Mouse (Mus musculus): Measurements from ENCODE around the gene Upk3b. TPM values are rescaled to one million over a fixed set of nuclear protein-coding genes. Genes with fewer than 3 reads are reported as not detected.
"Not testable (repeated sequence)": the region's sequence is repeated elsewhere in the genome, so short reads cannot be mapped to it uniquely, and the experiment has no call there.

The Upk3b gene
- polyA plus RNA-seq, 1 experiment: not detected

- no peaks in the 10 kb centered on the region for H3K36me3 ChIP-seq (ENCODE audit: control insufficient read depth)
- H3K4me3 ChIP-seq (replicated peaks): no peak overlapping the region
- peaks cover 7% of the 10 kb centered on the region for H3K4me1 ChIP-seq (ENCODE audit: control insufficient read depth)
- H3K9me3 ChIP-seq (ENCODE audit: control insufficient read depth, low read length): no peaks in the 10 kb centered on the region
- H3K27me3 ChIP-seq (ENCODE audit: control insufficient read depth): peaks cover 3% of the 10 kb centered on the region; the same call in 1 of the 2 replicates
- no peak for TF ChIP-seq TAL1 (IDR thresholded peaks at IDR 0.05; ENCODE audit: low read length)
- no peak for TF ChIP-seq GATA1 (IDR thresholded peaks at IDR 0.05; ENCODE audit: low read length)
Observed at GRCm38 (mm10) chr5:136044865-136045264, 6.6 kb downstream of the Upk3b start.

DNA sequence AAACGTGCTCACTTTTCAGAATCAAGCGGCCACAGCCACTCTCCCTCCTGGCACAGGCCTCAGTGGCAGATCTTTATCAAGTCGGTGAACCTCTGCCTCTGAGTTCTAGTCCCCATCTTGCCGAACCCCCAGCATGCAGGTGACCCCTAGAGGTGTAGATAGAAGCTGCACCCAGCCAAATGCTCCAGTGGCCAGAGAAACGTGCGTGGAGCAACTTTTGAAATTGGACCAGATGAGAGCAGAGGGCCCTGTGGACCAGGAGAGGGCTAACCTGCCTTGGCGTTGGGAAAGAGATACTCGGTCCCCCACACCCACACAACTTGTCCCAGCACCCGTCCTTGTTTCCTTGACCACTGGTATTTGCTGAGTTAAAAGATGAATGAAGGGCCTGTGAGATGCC, 7.1 kb downstream of the Upk3b start:
- peaks cover 7% of the 10 kb centered on the region for H3K4me1 ChIP-seq (ENCODE audit: control insufficient read depth)
- TF ChIP-seq TAL1 (IDR thresholded peaks at IDR 0.05; ENCODE audit: low read length) (no peak), GATA1 (IDR thresholded peaks at IDR 0.05; ENCODE audit: low read length) (no peak)
- H3K4me3 ChIP-seq (replicated peaks): no peak overlapping the region
- no peaks in the 10 kb centered on the region for H3K27me3 ChIP-seq (ENCODE audit: control insufficient read depth)
- H3K36me3 ChIP-seq (ENCODE audit: control insufficient read depth): no peaks in the 10 kb centered on the region
- H3K9me3 ChIP-seq (ENCODE audit: control insufficient read depth, low read length): no peaks in the 10 kb centered on the region

DNA sequence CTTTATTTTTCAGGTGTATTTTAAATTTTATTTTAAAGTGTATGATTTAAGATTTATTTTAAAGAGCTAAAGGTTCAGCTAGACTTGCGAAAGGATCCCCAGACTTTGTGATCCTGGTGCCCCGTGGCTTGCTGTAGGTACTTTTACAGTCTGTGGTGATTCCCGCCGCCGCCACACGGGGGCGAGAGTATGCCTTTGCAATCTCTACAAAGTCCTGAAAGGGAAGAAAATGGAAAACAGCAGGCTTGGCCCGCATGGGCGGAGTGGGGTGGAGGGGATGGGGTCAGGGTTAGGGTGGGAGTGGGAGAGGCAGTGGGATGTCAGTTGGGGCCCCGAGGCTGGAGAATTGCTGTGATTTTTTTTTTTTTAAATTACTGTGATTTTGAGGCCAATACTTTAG, 7.7 kb downstream of the Upk3b start:
- Histone ChIP-seq H3K36me3 (ENCODE audit: control insufficient read depth) (no peaks in the 10 kb centered on the region), H3K4me1 (ENCODE audit: control insufficient read depth) (peaks cover 5% of the 10 kb centered on the region), H3K9me3 (ENCODE audit: control insufficient read depth, low read length) (no peaks in the 10 kb centered on the region), H3K4me3 (replicated peaks) (no peak overlapping the region), H3K27me3 (ENCODE audit: control insufficient read depth) (no peaks in the 10 kb centered on the region)
- TF ChIP-seq GATA1 (IDR thresholded peaks at IDR 0.05; ENCODE audit: low read length) (no peak), TAL1 (IDR thresholded peaks at IDR 0.05; ENCODE audit: low read length) (no peak)

DNA sequence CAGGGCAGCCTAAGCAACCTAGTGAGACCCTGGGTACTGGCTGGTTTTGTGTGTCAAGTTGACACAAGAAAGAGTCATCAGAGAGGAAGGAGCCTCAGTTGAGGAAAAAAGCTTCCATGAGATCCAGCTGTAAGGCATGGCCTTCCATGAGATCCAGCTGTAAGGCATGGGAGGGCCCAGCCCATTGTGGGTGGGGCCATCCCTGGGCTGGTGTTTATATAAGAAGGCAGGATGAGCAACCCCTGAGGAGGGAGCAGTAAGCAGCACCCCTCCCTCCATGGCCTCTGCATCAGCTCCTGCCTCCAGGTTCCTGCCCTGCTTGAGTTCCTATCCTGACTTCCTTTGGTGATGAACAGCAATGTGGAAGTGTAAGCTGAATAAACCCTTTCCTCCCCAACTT, 10.2 kb downstream of the Upk3b start:
- H3K27me3 ChIP-seq (ENCODE audit: control insufficient read depth); H3K4me3 ChIP-seq (replicated peaks): not testable (repeated sequence)

GRCm38 (mm10) chr5:136049926-136050325, 11.6 kb downstream of the Upk3b start:
- no peak overlapping the region for H3K4me3 ChIP-seq (replicated peaks)

More for the DNA sequence above, 10.2 kb downstream of the Upk3b start:
- not testable (repeated sequence) for H3K4me1 ChIP-seq (ENCODE audit: control insufficient read depth); H3K36me3 ChIP-seq (ENCODE audit: control insufficient read depth); H3K9me3 ChIP-seq (ENCODE audit: control insufficient read depth, low read length)

GRCm38 (mm10) chr5:136051231-136052085, 13.2 kb downstream of the Upk3b start:
- TF ChIP-seq GATA1 (IDR thresholded peaks at IDR 0.05; ENCODE audit: low read length) (no peak), TAL1 (IDR thresholded peaks at IDR 0.05; ENCODE audit: low read length) (no peak)
- Histone ChIP-seq H3K9me3 (ENCODE audit: control insufficient read depth, low read length) (no peaks in the 10 kb centered on the region), H3K4me3 (replicated peaks) (no peak overlapping the region), H3K4me1 (ENCODE audit: control insufficient read depth) (no peaks in the 10 kb centered on the region), H3K27me3 (ENCODE audit: control insufficient read depth) (no peaks in the 10 kb centered on the region), H3K36me3 (ENCODE audit: control insufficient read depth) (no peaks in the 10 kb centered on the region)

More at GRCm38 (mm10) chr5:136049926-136050325, 11.6 kb downstream of the Upk3b start:
- no peaks in the 10 kb centered on the region for H3K4me1 ChIP-seq (ENCODE audit: control insufficient read depth)
- no peaks in the 10 kb centered on the region for H3K27me3 ChIP-seq (ENCODE audit: control insufficient read depth)
- no peak for TF ChIP-seq GATA1 (IDR thresholded peaks at IDR 0.05; ENCODE audit: low read length)
- TF ChIP-seq TAL1 (IDR thresholded peaks at IDR 0.05; ENCODE audit: low read length): no peak
- H3K36me3 ChIP-seq (ENCODE audit: control insufficient read depth): no peaks in the 10 kb centered on the region
- H3K9me3 ChIP-seq (ENCODE audit: control insufficient read depth, low read length): no peaks in the 10 kb centered on the region

- H3K9me3 ChIP-seq (ENCODE audit: control insufficient read depth, low read length): no peaks in the 10 kb centered on the region
- no peak overlapping the region for H3K4me3 ChIP-seq (replicated peaks)
- no peaks in the 10 kb centered on the region for H3K36me3 ChIP-seq (ENCODE audit: control insufficient read depth)
- H3K4me1 ChIP-seq (ENCODE audit: control insufficient read depth): no peaks in the 10 kb centered on the region
- TF ChIP-seq TAL1 (IDR thresholded peaks at IDR 0.05; ENCODE audit: low read length): no peak
- peaks cover 9% of the 10 kb centered on the region for H3K27me3 ChIP-seq (ENCODE audit: control insufficient read depth)
Observed at GRCm38 (mm10) chr5:136052861-136053655, 14.8 kb downstream of the Upk3b start.

- no peaks in the 10 kb centered on the region for H3K4me1 ChIP-seq (ENCODE audit: control insufficient read depth)
- no peak within 1 kb of the TSS for H3K4me3 ChIP-seq (replicated peaks)
- no peaks in the 10 kb centered on the region for H3K36me3 ChIP-seq (ENCODE audit: control insufficient read depth)
- no peaks in the 10 kb centered on the region for H3K9me3 ChIP-seq (ENCODE audit: control insufficient read depth, low read length)
- TF ChIP-seq TAL1 (IDR thresholded peaks at IDR 0.05; ENCODE audit: low read length) (no peak), GATA1 (IDR thresholded peaks at IDR 0.05; ENCODE audit: low read length) (no peak)
- peaks cover 15% of the 10 kb centered on the region for H3K27me3 ChIP-seq (ENCODE audit: control insufficient read depth)
Observed at GRCm38 (mm10) chr5:136054301-136055077, 16.2 kb downstream of the Upk3b start, which contains the start of gene Upk3bl. Upk3bl (plus strand) TSS chr5:136054492.

- no peaks in the 10 kb centered on the region for H3K9me3 ChIP-seq (ENCODE audit: control insufficient read depth, low read length)
- H3K27me3 ChIP-seq (ENCODE audit: control insufficient read depth): peaks cover 23% of the 10 kb centered on the region
- no peaks in the 10 kb centered on the region for H3K4me1 ChIP-seq (ENCODE audit: control insufficient read depth)
- no peaks in the 10 kb centered on the region for H3K36me3 ChIP-seq (ENCODE audit: control insufficient read depth)
- TF ChIP-seq TAL1 (IDR thresholded peaks at IDR 0.05; ENCODE audit: low read length) (no peak), GATA1 (IDR thresholded peaks at IDR 0.05; ENCODE audit: low read length) (no peak)
- H3K4me3 ChIP-seq (replicated peaks): no peak overlapping the region
Observed at GRCm38 (mm10) chr5:136056062-136056461, 17.8 kb downstream of the Upk3b start.

Data from erythroblast, embryonic 14.5 days (primary cell).